Mouse (Mus musculus): ENCODE measurements around the gene Tagln2. TPM values are rescaled to one million over a fixed set of nuclear protein-coding genes. Genes with fewer than 3 reads are reported as not detected.
A peak's percentile ranks its signal among the peaks of the same experiment; 100 is the strongest.

Gene Tagln2
- polyA plus RNA-seq, 1 experiment from 2014 or later, result 323 TPM

- 0 out of 2 replicates have a peak, but pooled peaks have one; percentile 1 for ATAC-seq (replicated peaks; ENCODE audit: extremely low read depth, insufficient read depth, low FRiP score)
- no peak overlapping the region for H3K4me3 ChIP-seq (ENCODE audit: low read length)
- peaks cover 23% of the 10 kb centered on the region for H3K4me1 ChIP-seq (ENCODE audit: control insufficient read depth, insufficient read depth, low read length)
- no peaks in the 10 kb centered on the region for H3K36me3 ChIP-seq (ENCODE audit: control insufficient read depth, insufficient read depth)
- WGBS, result 56% methylated on average over 4 of the region's 4 CpGs
- H3K27me3 ChIP-seq (ENCODE audit: control insufficient read depth, insufficient read depth, low read length), result no peaks in the 10 kb centered on the region
- H3K9me3 ChIP-seq (replicated peaks; ENCODE audit: control insufficient read depth, low read length), result peaks cover 6% of the 10 kb centered on the region; the same call in 1 of the 2 replicates
- H3K4me2 ChIP-seq (ENCODE audit: low read depth, low read length), result peak overlapping the region; percentile 48; the same call in 1 of the 2 replicates
- H3K27ac ChIP-seq (ENCODE audit: low read length), result peak overlapping the region; percentile 78
- no peak overlapping the region for H3K9ac ChIP-seq (ENCODE audit: low read length)
These were observed 14.3 kb downstream of the Tagln2 start for GRCm38 (mm10) chr1:172514213-172514529.

GRCm38 (mm10) chr1:172514551-172515268, 14.9 kb downstream of the Tagln2 start:
- Histone ChIP-seq H3K36me3 (ENCODE audit: control insufficient read depth, insufficient read depth) (no peaks in the 10 kb centered on the region), H3K4me1 (ENCODE audit: control insufficient read depth, insufficient read depth, low read length) (peaks cover 23% of the 10 kb centered on the region), H3K9me3 (replicated peaks; ENCODE audit: control insufficient read depth, low read length) (peaks cover 6% of the 10 kb centered on the region; the same call in 1 of the 2 replicates), H3K9ac (ENCODE audit: low read length) (no peak overlapping the region), H3K27ac (ENCODE audit: low read length) (peak overlapping the region; percentile 78), H3K4me3 (ENCODE audit: low read length) (no peak overlapping the region), H3K4me2 (ENCODE audit: low read depth, low read length) (no peak overlapping the region), H3K27me3 (ENCODE audit: control insufficient read depth, insufficient read depth, low read length) (no peaks in the 10 kb centered on the region)
- ATAC-seq (replicated peaks; ENCODE audit: extremely low read depth, insufficient read depth, low FRiP score), result no peak
- 64% methylated on average over 7 of the region's 7 CpGs for WGBS

DNA sequence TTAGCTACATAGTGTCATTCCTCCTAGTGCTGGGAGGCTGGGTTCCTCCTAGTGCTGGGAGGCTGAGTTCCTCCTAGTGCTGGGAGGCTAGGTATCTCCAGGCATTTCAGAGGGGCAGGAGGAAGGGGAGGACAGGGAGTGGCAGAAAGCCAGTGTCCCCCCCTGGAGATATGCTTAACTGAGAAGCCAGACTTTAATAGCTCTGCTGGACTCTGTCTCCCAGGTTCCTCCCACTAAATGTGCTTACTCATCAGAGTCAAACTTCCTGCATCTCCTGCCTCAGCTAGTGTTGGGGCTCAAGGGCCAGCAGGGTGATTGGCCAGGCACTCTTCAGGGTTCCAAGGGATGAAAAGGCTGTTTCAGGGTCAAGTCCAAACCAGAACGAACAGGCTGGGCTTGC, 15.5 kb downstream of the Tagln2 start:
- H3K36me3 ChIP-seq (ENCODE audit: control insufficient read depth, insufficient read depth), result no peaks in the 10 kb centered on the region
- H3K4me2 ChIP-seq (ENCODE audit: low read depth, low read length), result no peak overlapping the region
- ATAC-seq (replicated peaks; ENCODE audit: extremely low read depth, insufficient read depth, low FRiP score), result no peak
- no peak overlapping the region for H3K9ac ChIP-seq (ENCODE audit: low read length)
- H3K4me1 ChIP-seq (ENCODE audit: control insufficient read depth, insufficient read depth, low read length), result peaks cover 28% of the 10 kb centered on the region
- peaks cover 6% of the 10 kb centered on the region; the same call in 1 of the 2 replicates for H3K9me3 ChIP-seq (replicated peaks; ENCODE audit: control insufficient read depth, low read length)
- H3K4me3 ChIP-seq (ENCODE audit: low read length), result no peak overlapping the region
- no peaks in the 10 kb centered on the region for H3K27me3 ChIP-seq (ENCODE audit: control insufficient read depth, insufficient read depth, low read length)
- peak overlapping the region; percentile 78 for H3K27ac ChIP-seq (ENCODE audit: low read length)
- WGBS, result 77% methylated on average over 1 of the region's 1 CpGs

DNA sequence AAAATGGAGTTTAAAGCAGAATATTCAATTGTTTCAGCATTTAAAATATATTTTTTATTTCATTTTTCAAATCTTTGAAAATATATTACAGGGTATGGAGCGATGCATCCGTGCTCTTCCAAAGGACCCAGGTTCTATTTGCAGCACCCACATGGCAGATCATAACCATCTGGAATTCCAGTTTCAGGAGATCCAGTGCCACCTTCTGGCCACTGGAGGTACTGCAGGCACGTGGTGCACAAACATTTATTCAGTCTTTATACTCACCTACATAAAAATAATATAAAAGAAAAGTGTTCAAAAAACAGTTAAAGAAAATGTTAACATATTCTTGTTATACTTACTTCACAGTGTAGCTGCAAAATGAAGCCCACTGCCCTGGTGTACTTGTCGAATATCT, 18.2 kb downstream of the Tagln2 start:
- no peak for ATAC-seq (replicated peaks; ENCODE audit: extremely low read depth, insufficient read depth, low FRiP score)
- 77% methylated on average over 4 of the region's 4 CpGs for WGBS
- Histone ChIP-seq H3K4me2 (ENCODE audit: low read depth, low read length) (no peak overlapping the region), H3K36me3 (ENCODE audit: control insufficient read depth, insufficient read depth) (no peaks in the 10 kb centered on the region), H3K9ac (ENCODE audit: low read length) (no peak overlapping the region), H3K9me3 (replicated peaks; ENCODE audit: control insufficient read depth, low read length) (peaks cover 6% of the 10 kb centered on the region; the same call in 1 of the 2 replicates), H3K27ac (ENCODE audit: low read length) (no peak overlapping the region), H3K27me3 (ENCODE audit: control insufficient read depth, insufficient read depth, low read length) (no peaks in the 10 kb centered on the region), H3K4me3 (ENCODE audit: low read length) (no peak overlapping the region), H3K4me1 (ENCODE audit: control insufficient read depth, insufficient read depth, low read length) (peaks cover 23% of the 10 kb centered on the region)

- Histone ChIP-seq H3K27ac (ENCODE audit: low read length) (no peak overlapping the region), H3K9me3 (replicated peaks; ENCODE audit: control insufficient read depth, low read length) (peaks cover 10% of the 10 kb centered on the region), H3K4me2 (ENCODE audit: low read depth, low read length) (no peak overlapping the region), H3K4me3 (ENCODE audit: low read length) (no peak overlapping the region), H3K36me3 (ENCODE audit: control insufficient read depth, insufficient read depth) (no peaks in the 10 kb centered on the region), H3K4me1 (ENCODE audit: control insufficient read depth, insufficient read depth, low read length) (peaks cover 15% of the 10 kb centered on the region), H3K27me3 (ENCODE audit: control insufficient read depth, insufficient read depth, low read length) (no peaks in the 10 kb centered on the region), H3K9ac (ENCODE audit: low read length) (no peak overlapping the region)
- WGBS, result 51% methylated on average over 6 of the region's 6 CpGs
- no peak for ATAC-seq (replicated peaks; ENCODE audit: extremely low read depth, insufficient read depth, low FRiP score)
These were observed 19.8 kb downstream of the Tagln2 start for GRCm38 (mm10) chr1:172519644-172520043.

- H3K27ac ChIP-seq (ENCODE audit: low read length), result peak within 1 kb of the TSS; percentile 45
- peaks cover 15% of the 10 kb centered on the region for H3K4me1 ChIP-seq (ENCODE audit: control insufficient read depth, insufficient read depth, low read length)
- H3K4me2 ChIP-seq (ENCODE audit: low read depth, low read length), result peak within 1 kb of the TSS; percentile 76
- H3K9ac ChIP-seq (ENCODE audit: low read length), result peak within 1 kb of the TSS; percentile 55
- H3K9me3 ChIP-seq (replicated peaks; ENCODE audit: control insufficient read depth, low read length), result peaks cover 10% of the 10 kb centered on the region
- H3K4me3 ChIP-seq (ENCODE audit: low read length), result peak within 1 kb of the TSS; percentile 52
- H3K36me3 ChIP-seq (ENCODE audit: control insufficient read depth, insufficient read depth), result no peaks in the 10 kb centered on the region
- 5% methylated on average over 28 of the region's 28 CpGs for WGBS
- no peaks in the 10 kb centered on the region for H3K27me3 ChIP-seq (ENCODE audit: control insufficient read depth, insufficient read depth, low read length)
- peak; percentile 72 for ATAC-seq (replicated peaks; ENCODE audit: extremely low read depth, insufficient read depth, low FRiP score)
These were observed 21.0 kb downstream of the Tagln2 start, which contains the start of gene Cfap45 for GRCm38 (mm10) chr1:172520576-172521440. TSS of gene Cfap45 (plus strand) at chr1:172520801.

DNA sequence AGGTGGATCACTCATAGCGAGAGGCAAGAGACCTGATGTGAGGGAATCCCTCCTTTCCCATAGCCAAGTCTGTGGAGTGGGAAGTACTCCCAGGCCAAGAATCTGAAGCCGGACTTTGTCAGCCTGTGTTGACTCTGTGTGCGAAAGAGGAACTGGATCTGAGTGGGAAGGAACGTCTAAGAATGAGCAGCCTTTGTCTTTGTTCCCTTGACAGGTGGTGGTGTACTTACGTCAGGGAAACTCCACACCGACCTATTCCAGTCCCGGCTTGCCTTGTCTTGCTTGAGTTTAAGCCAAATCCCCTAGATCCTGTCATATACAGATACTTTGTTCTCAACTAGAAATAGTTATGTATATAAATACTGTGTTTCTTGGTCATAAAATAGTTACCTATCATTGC, 22.7 kb downstream of the Tagln2 start:
- no peak overlapping the region for H3K27ac ChIP-seq (ENCODE audit: low read length)
- ATAC-seq (replicated peaks; ENCODE audit: extremely low read depth, insufficient read depth, low FRiP score), result no peak
- no peaks in the 10 kb centered on the region for H3K36me3 ChIP-seq (ENCODE audit: control insufficient read depth, insufficient read depth)
- H3K9ac ChIP-seq (ENCODE audit: low read length), result no peak overlapping the region
- peaks cover 5% of the 10 kb centered on the region for H3K27me3 ChIP-seq (ENCODE audit: control insufficient read depth, insufficient read depth, low read length)
- no peak overlapping the region for H3K4me3 ChIP-seq (ENCODE audit: low read length)
- 64% methylated on average over 7 of the region's 7 CpGs for WGBS
- H3K9me3 ChIP-seq (replicated peaks; ENCODE audit: control insufficient read depth, low read length), result peaks cover 8% of the 10 kb centered on the region
- H3K4me1 ChIP-seq (ENCODE audit: control insufficient read depth, insufficient read depth, low read length), result peaks cover 26% of the 10 kb centered on the region
- H3K4me2 ChIP-seq (ENCODE audit: low read depth, low read length), result no peak overlapping the region

DNA sequence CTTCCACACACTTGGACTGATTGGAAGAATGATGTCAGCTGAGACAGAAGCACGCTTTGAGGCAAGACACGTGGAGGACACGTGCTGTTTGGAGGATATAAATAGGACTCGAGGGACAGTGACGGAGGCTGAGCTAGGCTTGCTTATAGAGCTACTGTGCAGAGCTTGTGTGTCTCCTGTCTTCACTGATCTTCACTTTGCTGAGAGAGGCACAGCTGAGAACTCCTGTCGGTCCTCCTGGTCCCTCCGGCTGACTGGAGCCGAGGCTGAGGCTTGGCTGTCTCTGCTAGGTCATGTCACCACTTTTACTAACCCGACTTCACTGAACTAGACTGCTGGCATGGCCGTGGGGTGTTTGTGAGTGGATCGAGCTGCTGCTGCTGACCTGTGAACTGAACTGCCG, 23.9 kb downstream of the Tagln2 start:
- H3K27ac ChIP-seq (ENCODE audit: low read length), result 0 out of 2 replicates have a peak overlapping the region, but pooled peaks have one; percentile 13
- no peak overlapping the region for H3K4me3 ChIP-seq (ENCODE audit: low read length)
- H3K9me3 ChIP-seq (replicated peaks; ENCODE audit: control insufficient read depth, low read length), result peaks cover 4% of the 10 kb centered on the region; the same call in 1 of the 2 replicates
- peaks cover 8% of the 10 kb centered on the region for H3K27me3 ChIP-seq (ENCODE audit: control insufficient read depth, insufficient read depth, low read length)
- H3K4me1 ChIP-seq (ENCODE audit: control insufficient read depth, insufficient read depth, low read length), result peaks cover 26% of the 10 kb centered on the region
- ATAC-seq (replicated peaks; ENCODE audit: extremely low read depth, insufficient read depth, low FRiP score), result no peak
- H3K36me3 ChIP-seq (ENCODE audit: control insufficient read depth, insufficient read depth), result no peaks in the 10 kb centered on the region
- no peak overlapping the region for H3K4me2 ChIP-seq (ENCODE audit: low read depth, low read length)
- 31% methylated on average over 12 of the region's 12 CpGs for WGBS
- no peak overlapping the region for H3K9ac ChIP-seq (ENCODE audit: low read length)

Data from heart, embryonic 16.5 days (tissue).